Mouse (Mus musculus): ENCODE measurements around the gene Hspa4l. TPM values are rescaled to one million over a fixed set of nuclear protein-coding genes. Genes with fewer than 3 reads are reported as not detected.

Hspa4l gene
- polyA plus RNA-seq, 1 experiment from 2014 or later, result 64.8 TPM

Other genes with a start within 250 kb of the Hspa4l start
- gene Intu, start 213.2 kb upstream of the Hspa4l start, polyA plus RNA-seq (2016; fragmentation: Nextera tagmentation; extraction: Ambion mirVana), result 6.6 and 6.8 TPM in 2 replicates
- gene Slc25a31, start 35.6 kb upstream of the Hspa4l start, polyA plus RNA-seq (2016; fragmentation: Nextera tagmentation; extraction: Ambion mirVana), result 0.39 and 0.46 TPM in 2 replicates
- 40.9 and 43.0 TPM in 2 replicates for gene Plk4, start 55.5 kb downstream of the Hspa4l start, polyA plus RNA-seq (2016; fragmentation: Nextera tagmentation; extraction: Ambion mirVana)
- gene Mfsd8, start 102.4 kb downstream of the Hspa4l start, polyA plus RNA-seq (2016; fragmentation: Nextera tagmentation; extraction: Ambion mirVana), result 10.3 and 10.4 TPM in 2 replicates
- gene Abhd18, start 102.5 kb downstream of the Hspa4l start, polyA plus RNA-seq (2016; fragmentation: Nextera tagmentation; extraction: Ambion mirVana), result 11.7 and 12.9 TPM in 2 replicates
- gene 1700034I23Rik, start 158.0 kb downstream of the Hspa4l start, polyA plus RNA-seq (2016; fragmentation: Nextera tagmentation; extraction: Ambion mirVana), result 0.31 and 0.43 TPM in 2 replicates
- 4.0 and 4.2 TPM in 2 replicates for gene Larp1b, start 205.3 kb downstream of the Hspa4l start, polyA plus RNA-seq (2016; fragmentation: Nextera tagmentation; extraction: Ambion mirVana)

Measured in hindbrain, embryonic 12.5 days (tissue).